Mouse (Mus musculus): ENCODE measurements at regions not wholly inside any gene's neighbourhood (a gene's known extent, or its start where the extent isn't known, plus 50 kb on each side); places are given as distances from the start of the nearest gene placed in this dataset.
A peak's percentile ranks its signal among the peaks of the same experiment; 100 is the strongest.

DNA sequence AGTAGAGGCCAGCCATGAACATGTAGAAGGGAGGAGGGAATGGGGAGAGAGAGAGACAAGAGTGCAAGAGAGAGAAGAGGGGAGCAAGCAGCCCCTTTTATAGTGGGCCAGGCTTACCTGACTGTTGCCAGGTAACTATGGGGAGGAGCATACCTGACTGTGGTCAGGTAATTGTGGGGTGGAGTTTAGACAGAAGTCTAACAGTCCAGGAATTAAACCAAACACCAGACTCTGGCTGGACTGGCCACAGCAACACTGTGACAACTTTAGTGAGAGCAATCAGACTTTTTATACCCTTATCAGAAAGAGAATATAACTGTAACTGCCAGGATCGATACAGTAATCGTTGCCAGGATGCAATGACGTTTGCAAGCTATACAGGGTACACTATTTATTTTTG lies 133.8 kb downstream of the Cand1 start:
- no peak for ATAC-seq

DNA sequence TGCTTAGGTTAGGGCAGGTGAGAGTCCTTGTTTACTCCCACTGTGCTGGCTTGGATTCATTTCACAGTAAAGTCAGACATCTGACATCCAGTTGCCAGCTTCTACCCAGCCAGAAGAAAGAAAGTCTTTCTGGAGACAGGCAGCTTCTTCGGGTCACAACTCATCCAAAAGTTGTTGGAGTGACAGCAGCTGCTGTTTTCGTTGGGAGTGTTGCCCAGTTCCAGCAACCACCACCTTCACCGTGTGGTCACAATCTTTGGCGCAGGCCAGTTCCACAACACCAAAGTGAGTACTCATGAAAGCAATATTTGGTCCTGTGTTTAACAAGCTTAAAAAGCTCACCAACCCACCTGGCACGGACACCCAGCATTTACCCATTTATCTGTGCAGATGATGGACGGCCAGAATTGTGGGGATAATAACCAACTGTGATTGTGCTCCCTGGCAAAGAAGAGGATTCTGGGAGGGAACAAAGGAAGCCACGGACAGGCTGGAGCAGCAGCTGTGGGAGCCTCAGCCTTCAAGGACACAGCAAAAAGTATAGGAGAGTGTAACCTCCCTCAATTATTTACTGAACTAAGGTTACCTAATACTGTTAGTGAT lies 134.5 kb downstream of the Cand1 start:
- Histone ChIP-seq H3K36me3 (ENCODE audit: control insufficient read depth, insufficient read depth) (no peaks in the 10 kb centered on the region), H3K9ac (replicated peaks; ENCODE audit: low read depth, low read length) (no peak overlapping the region), H3K9me3 (ENCODE audit: control insufficient read depth, low read length) (0 out of 2 replicates have a peak, but pooled peaks cover 2% of the 10 kb centered on the region), H3K4me1 (replicated peaks; ENCODE audit: control insufficient read depth, insufficient read depth, low read length) (no peaks in the 10 kb centered on the region), H3K27ac (ENCODE audit: low read length) (no peak overlapping the region), H3K4me2 (ENCODE audit: low read length) (no peak overlapping the region), H3K4me3 (replicated peaks; ENCODE audit: low read length) (no peak overlapping the region), H3K27me3 (replicated peaks; ENCODE audit: control insufficient read depth, insufficient read depth, low read length) (no peaks in the 10 kb centered on the region)
- peak; percentile 70 for ATAC-seq
- WGBS = 36% methylated on average over 7 of the region's 7 CpGs

More for the DNA sequence above, 133.8 kb downstream of the Cand1 start:
- Histone ChIP-seq H3K27me3 (replicated peaks; ENCODE audit: control insufficient read depth, insufficient read depth, low read length) (no peaks in the 10 kb centered on the region), H3K4me3 (replicated peaks; ENCODE audit: low read length) (no peak overlapping the region), H3K36me3 (ENCODE audit: control insufficient read depth, insufficient read depth) (no peaks in the 10 kb centered on the region), H3K9ac (replicated peaks; ENCODE audit: low read depth, low read length) (no peak overlapping the region), H3K4me1 (replicated peaks; ENCODE audit: control insufficient read depth, insufficient read depth, low read length) (no peaks in the 10 kb centered on the region), H3K9me3 (ENCODE audit: control insufficient read depth, low read length) (0 out of 2 replicates have a peak, but pooled peaks cover 2% of the 10 kb centered on the region), H3K4me2 (ENCODE audit: low read length) (no peak overlapping the region), H3K27ac (ENCODE audit: low read length) (no peak overlapping the region)
- 88% methylated on average over 3 of the region's 3 CpGs for whole genome bisulfite sequencing

DNA sequence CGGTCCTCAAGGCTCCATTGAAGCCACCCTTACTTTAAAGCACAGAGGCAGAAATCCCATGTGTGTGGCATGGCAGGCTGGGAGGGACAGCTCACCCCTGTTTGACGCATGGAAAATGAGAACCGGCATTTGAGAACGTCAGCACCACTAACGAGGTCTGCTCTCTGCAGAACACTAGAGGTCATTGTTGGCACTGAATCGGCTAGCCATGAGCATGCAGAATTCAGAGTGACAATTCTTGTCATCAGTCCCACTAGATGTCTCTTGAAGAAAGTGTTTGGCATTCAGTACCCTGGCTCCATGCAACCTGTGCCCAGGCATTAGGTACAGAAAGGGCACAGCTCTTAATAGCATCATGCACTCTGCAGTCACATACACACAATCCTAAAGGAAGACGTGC lies 139.3 kb downstream of the Cand1 start:
- no peak overlapping the region for H3K9ac ChIP-seq (replicated peaks; ENCODE audit: low read depth, low read length)
- no peaks in the 10 kb centered on the region for H3K36me3 ChIP-seq (ENCODE audit: control insufficient read depth, insufficient read depth)
- 15% methylated on average over 7 of the region's 7 CpGs for WGBS
- 0 out of 2 replicates have a peak, but pooled peaks cover 2% of the 10 kb centered on the region for H3K9me3 ChIP-seq (ENCODE audit: control insufficient read depth, low read length)
- H3K27ac ChIP-seq (ENCODE audit: low read length) = no peak overlapping the region
- H3K4me2 ChIP-seq (ENCODE audit: low read length) = no peak overlapping the region
- no peak overlapping the region for H3K4me3 ChIP-seq (replicated peaks; ENCODE audit: low read length)
- H3K27me3 ChIP-seq (replicated peaks; ENCODE audit: control insufficient read depth, insufficient read depth, low read length) = no peaks in the 10 kb centered on the region
- peak; percentile 46; the same call in 1 of the 2 replicates for ATAC-seq
- no peaks in the 10 kb centered on the region for H3K4me1 ChIP-seq (replicated peaks; ENCODE audit: control insufficient read depth, insufficient read depth, low read length)

DNA sequence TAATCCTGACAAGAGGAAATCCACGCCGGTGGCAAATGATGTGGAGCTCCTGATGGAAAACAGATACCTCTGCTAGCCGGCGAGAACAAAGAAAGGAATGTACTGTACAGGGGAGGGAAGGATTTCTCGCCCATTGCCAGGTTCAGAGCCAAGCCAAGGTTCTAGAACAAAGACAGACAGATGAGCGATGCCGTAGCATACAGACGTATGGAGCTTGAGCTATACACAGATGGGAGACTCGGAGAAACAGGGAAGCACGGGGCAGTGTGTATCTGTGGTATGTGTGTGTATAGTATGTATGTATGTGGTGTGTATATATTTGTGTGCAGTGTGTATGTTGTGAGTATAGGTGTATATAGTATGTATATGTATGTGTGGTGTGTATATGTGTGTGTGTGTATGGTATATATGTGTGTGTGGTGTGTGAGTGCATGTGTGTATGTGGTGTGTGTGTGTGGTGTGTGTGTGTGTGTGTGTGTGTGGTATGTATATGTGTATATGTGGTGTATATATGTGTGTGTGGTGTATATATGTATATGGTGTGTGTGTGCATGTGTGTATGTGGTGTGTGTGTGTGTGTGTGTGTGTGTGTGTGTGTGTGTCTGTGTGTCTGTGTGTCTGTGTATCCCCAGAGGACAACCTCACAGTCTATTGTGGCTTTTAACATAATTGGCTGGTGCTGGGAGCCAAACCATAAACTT lies 140.6 kb downstream of the Cand1 start:
- Histone ChIP-seq H3K4me3 (replicated peaks; ENCODE audit: low read length) (no peak overlapping the region), H3K9me3 (ENCODE audit: control insufficient read depth, low read length) (no peaks in the 10 kb centered on the region), H3K36me3 (ENCODE audit: control insufficient read depth, insufficient read depth) (no peaks in the 10 kb centered on the region), H3K4me1 (replicated peaks; ENCODE audit: control insufficient read depth, insufficient read depth, low read length) (no peaks in the 10 kb centered on the region), H3K4me2 (ENCODE audit: low read length) (no peak overlapping the region), H3K27me3 (replicated peaks; ENCODE audit: control insufficient read depth, insufficient read depth, low read length) (no peaks in the 10 kb centered on the region), H3K27ac (ENCODE audit: low read length) (no peak overlapping the region), H3K9ac (replicated peaks; ENCODE audit: low read depth, low read length) (peak overlapping the region; percentile 24; the same call in 1 of the 2 replicates)
- WGBS = 48% methylated on average over 10 of the region's 10 CpGs
- ATAC-seq = peak; percentile 62

DNA sequence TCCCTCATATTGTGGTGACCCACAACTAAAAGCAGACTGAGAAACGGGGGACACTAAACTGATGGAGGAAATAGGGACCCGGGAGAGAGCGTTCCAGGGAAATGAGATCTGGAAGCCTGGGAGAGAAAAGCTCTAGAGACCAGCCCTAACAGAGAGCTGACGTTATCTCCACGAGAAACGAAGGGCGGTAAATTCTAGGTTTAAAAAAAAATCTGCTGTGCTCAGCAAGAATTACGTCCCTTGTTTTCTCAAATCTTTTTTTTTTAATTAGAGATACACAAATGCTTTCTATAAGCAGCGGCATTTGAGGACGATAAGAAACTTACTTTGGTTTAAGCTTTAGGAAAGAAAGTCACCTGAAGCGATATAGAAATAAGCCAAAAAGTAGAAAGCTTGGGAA lies 145.7 kb downstream of the Cand1 start:
- no peak overlapping the region for H3K4me3 ChIP-seq (replicated peaks; ENCODE audit: low read length)
- ATAC-seq = no peak
- H3K4me2 ChIP-seq (ENCODE audit: low read length) = no peak overlapping the region
- no peak overlapping the region for H3K27ac ChIP-seq (ENCODE audit: low read length)
- H3K27me3 ChIP-seq (replicated peaks; ENCODE audit: control insufficient read depth, insufficient read depth, low read length) = no peaks in the 10 kb centered on the region
- H3K9ac ChIP-seq (replicated peaks; ENCODE audit: low read depth, low read length) = no peak overlapping the region
- H3K4me1 ChIP-seq (replicated peaks; ENCODE audit: control insufficient read depth, insufficient read depth, low read length) = no peaks in the 10 kb centered on the region
- 93% methylated on average over 11 of the region's 11 CpGs for WGBS
- H3K36me3 ChIP-seq (ENCODE audit: control insufficient read depth, insufficient read depth) = no peaks in the 10 kb centered on the region
- H3K9me3 ChIP-seq (ENCODE audit: control insufficient read depth, low read length) = no peaks in the 10 kb centered on the region

DNA sequence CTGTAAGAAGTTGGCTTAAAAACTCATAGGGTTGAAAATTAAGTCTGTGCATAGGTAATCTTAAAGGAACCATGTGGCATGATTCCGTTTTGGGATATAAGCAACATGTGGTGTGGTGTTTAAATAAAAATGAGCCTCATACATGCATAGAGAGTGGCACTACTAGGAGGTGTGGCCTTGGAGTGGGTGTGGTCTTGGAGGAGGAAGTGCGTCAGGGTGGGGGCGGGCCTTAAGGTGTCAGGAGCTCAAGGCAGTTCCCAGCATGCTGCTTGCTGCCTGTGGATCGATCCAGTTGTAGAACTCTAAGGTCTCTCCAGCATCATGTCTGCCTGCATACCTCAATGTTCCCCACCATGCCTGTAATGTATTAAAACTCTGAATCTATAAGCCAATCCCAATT lies 152.0 kb downstream of the Cand1 start:
- no peak overlapping the region for H3K27ac ChIP-seq (ENCODE audit: low read length)
- no peaks in the 10 kb centered on the region for H3K4me1 ChIP-seq (replicated peaks; ENCODE audit: control insufficient read depth, insufficient read depth, low read length)
- ATAC-seq = no peak
- H3K4me3 ChIP-seq (replicated peaks; ENCODE audit: low read length) = no peak overlapping the region
- no peaks in the 10 kb centered on the region for H3K27me3 ChIP-seq (replicated peaks; ENCODE audit: control insufficient read depth, insufficient read depth, low read length)
- H3K4me2 ChIP-seq (ENCODE audit: low read length) = no peak overlapping the region
- no peaks in the 10 kb centered on the region for H3K36me3 ChIP-seq (ENCODE audit: control insufficient read depth, insufficient read depth)
- no peaks in the 10 kb centered on the region for H3K9me3 ChIP-seq (ENCODE audit: control insufficient read depth, low read length)
- no peak overlapping the region for H3K9ac ChIP-seq (replicated peaks; ENCODE audit: low read depth, low read length)
- WGBS = 94% methylated on average over 4 of the region's 4 CpGs

DNA sequence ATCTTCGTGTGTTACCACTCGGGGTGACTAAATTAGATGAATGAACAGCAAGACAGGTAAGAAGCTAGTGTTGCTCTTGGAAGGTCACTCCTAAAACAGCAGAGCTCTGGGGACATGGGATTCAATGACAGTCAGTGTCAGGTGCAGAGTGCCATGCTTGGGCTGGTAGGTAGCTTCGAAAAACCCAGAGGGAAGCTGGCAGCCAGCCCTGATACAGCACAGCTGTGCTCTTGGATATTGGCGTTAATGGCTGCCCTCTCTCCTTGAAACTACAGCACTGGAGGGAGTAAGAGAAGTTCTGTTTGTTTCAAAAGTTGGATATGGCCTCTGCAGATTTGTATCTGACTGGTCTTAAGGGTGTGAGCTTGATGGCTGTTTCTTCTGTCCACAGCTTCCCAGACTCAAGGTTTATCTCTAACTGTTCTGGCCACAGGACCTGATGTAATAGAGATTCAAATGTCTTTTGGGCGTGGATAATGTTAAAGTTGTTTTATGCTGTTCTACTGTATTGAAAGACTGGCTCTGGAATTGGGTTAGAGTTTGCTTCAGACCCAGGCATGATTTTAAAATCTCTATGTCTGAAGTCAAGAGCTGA lies 152.7 kb downstream of the Cand1 start:
- no peak for ATAC-seq
- WGBS = 90% methylated on average over 5 of the region's 5 CpGs
- Histone ChIP-seq H3K9ac (replicated peaks; ENCODE audit: low read depth, low read length) (no peak overlapping the region), H3K4me1 (replicated peaks; ENCODE audit: control insufficient read depth, insufficient read depth, low read length) (no peaks in the 10 kb centered on the region), H3K9me3 (ENCODE audit: control insufficient read depth, low read length) (no peaks in the 10 kb centered on the region), H3K4me3 (replicated peaks; ENCODE audit: low read length) (no peak overlapping the region), H3K4me2 (ENCODE audit: low read length) (no peak overlapping the region), H3K27me3 (replicated peaks; ENCODE audit: control insufficient read depth, insufficient read depth, low read length) (no peaks in the 10 kb centered on the region), H3K27ac (ENCODE audit: low read length) (no peak overlapping the region), H3K36me3 (ENCODE audit: control insufficient read depth, insufficient read depth) (no peaks in the 10 kb centered on the region)

DNA sequence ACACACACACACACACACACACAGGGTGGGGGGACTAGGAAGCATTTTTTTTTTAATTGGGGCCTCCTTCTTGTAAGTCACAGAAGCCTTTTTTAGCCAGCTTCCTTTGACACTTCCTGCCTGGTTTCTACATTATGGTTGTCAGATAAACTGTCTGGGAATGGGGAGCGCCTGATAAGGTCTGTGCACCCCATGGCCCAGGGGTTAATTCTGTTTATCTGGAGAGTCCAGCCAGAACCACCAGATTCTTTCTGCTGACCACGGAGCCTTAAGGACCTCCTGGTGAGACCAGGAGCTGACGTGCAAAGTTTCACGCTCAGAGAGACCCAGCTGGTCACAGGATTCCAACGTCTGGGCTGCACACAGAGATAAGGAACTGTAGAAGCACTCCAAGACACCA lies 153.4 kb downstream of the Cand1 start:
- Histone ChIP-seq H3K4me3 (replicated peaks; ENCODE audit: low read length) (no peak overlapping the region), H3K4me1 (replicated peaks; ENCODE audit: control insufficient read depth, insufficient read depth, low read length) (no peaks in the 10 kb centered on the region), H3K9ac (replicated peaks; ENCODE audit: low read depth, low read length) (no peak overlapping the region), H3K9me3 (ENCODE audit: control insufficient read depth, low read length) (no peaks in the 10 kb centered on the region), H3K27ac (ENCODE audit: low read length) (no peak overlapping the region), H3K27me3 (replicated peaks; ENCODE audit: control insufficient read depth, insufficient read depth, low read length) (no peaks in the 10 kb centered on the region), H3K36me3 (ENCODE audit: control insufficient read depth, insufficient read depth) (no peaks in the 10 kb centered on the region), H3K4me2 (ENCODE audit: low read length) (no peak overlapping the region)
- ATAC-seq = no peak
- WGBS = 67% methylated on average over 5 of the region's 5 CpGs

DNA sequence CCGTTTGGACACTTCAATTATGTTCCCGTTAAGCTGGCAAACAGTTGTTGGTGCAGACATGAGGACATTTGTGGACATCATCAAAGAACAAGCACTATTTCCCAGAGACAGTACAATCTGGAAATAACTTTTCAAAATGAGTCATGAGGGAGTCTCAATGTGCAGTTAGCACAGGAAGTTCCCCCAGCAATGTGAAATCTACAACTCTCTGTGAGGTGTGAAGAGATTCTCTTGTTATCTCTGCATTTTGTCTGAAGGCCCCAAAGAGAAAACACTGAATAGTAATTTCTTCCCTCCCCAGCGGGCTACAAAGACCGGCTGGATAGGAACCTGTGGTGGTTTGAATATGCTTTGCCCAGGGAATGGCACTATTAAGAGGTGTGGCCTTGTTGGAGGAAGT lies 156.4 kb downstream of the Cand1 start:
- no peak overlapping the region for H3K4me3 ChIP-seq (replicated peaks; ENCODE audit: low read length)
- H3K4me2 ChIP-seq (ENCODE audit: low read length) = no peak overlapping the region
- H3K9ac ChIP-seq (replicated peaks; ENCODE audit: low read depth, low read length) = no peak overlapping the region
- no peak overlapping the region for H3K27ac ChIP-seq (ENCODE audit: low read length)
- 0 out of 2 replicates have a peak, but pooled peaks cover 4% of the 10 kb centered on the region for H3K4me1 ChIP-seq (replicated peaks; ENCODE audit: control insufficient read depth, insufficient read depth, low read length)
- 77% methylated on average over 4 of the region's 4 CpGs for WGBS
- H3K27me3 ChIP-seq (replicated peaks; ENCODE audit: control insufficient read depth, insufficient read depth, low read length) = no peaks in the 10 kb centered on the region
- H3K36me3 ChIP-seq (ENCODE audit: control insufficient read depth, insufficient read depth) = no peaks in the 10 kb centered on the region
- ATAC-seq = no peak
- no peaks in the 10 kb centered on the region for H3K9me3 ChIP-seq (ENCODE audit: control insufficient read depth, low read length)
